Mouse (Mus musculus) gastrocnemius, postnatal 4 days (tissue): Measurements from ENCODE around the gene Cdk17. TPM values are rescaled to one million over a fixed set of nuclear protein-coding genes. Genes with fewer than 3 reads are reported as not detected.
"Not testable (repeated sequence)": the region's sequence is repeated elsewhere in the genome, so short reads cannot be mapped to it uniquely, and the experiment has no call there.

ENCODE experiments used
- DNase-seq, 2 experiments: peaks; one replicate each; pipeline ENCODE4 v3.0.0; 2021 to 2022; ENCODE audit warnings: low spot score in 2 of 2, mixed read lengths in 2 of 2
- total RNA-seq, 2 experiments: library from RNA; stranded (reverse); gene quantifications; 2 replicates each; pipeline ENCODE4 v1.2.3; 2021

Cdk17 gene
- total RNA-seq, 2 experiments from 2014 or later, result 29.5 to 30.3 TPM

GRCm38 (mm10) chr10:93142600-93143284 is 17.9 kb upstream of the Cdk17 start:
- DNase-seq, result no peak

GRCm38 (mm10) chr10:93143285-93143985 is 17.2 kb upstream of the Cdk17 start:
- DNase-seq, result no peak

GRCm38 (mm10) chr10:93143986-93144314 is 16.7 kb upstream of the Cdk17 start:
- no peak for DNase-seq

GRCm38 (mm10) chr10:93144579-93144978 is 16.1 kb upstream of the Cdk17 start:
- DNase-seq, result no peak

- DNase-seq, result no peak
Observed at GRCm38 (mm10) chr10:93145088-93145487, 15.6 kb upstream of the Cdk17 start.

- no peak for DNase-seq
Observed at GRCm38 (mm10) chr10:93146601-93147000, 14.1 kb upstream of the Cdk17 start.

- DNase-seq, result no peak
Observed at GRCm38 (mm10) chr10:93147691-93148090, 13.0 kb upstream of the Cdk17 start.

- DNase-seq, result no peak
Observed at GRCm38 (mm10) chr10:93149597-93149996, 11.1 kb upstream of the Cdk17 start.

- no peak for DNase-seq
Observed at GRCm38 (mm10) chr10:93151775-93152174, 8.9 kb upstream of the Cdk17 start.

- no peak for DNase-seq
Observed at GRCm38 (mm10) chr10:93152698-93153097, 8.0 kb upstream of the Cdk17 start.

- DNase-seq, result not testable (repeated sequence)
Observed at GRCm38 (mm10) chr10:93153404-93153803, 7.3 kb upstream of the Cdk17 start.

GRCm38 (mm10) chr10:93159651-93160496 is 801 bp upstream of the Cdk17 start:
- DNase-seq, result no peak

- peak; percentile 86 for DNase-seq
Observed at GRCm38 (mm10) chr10:93160497-93160806, 223 bp upstream of the Cdk17 start.

GRCm38 (mm10) chr10:93161511-93162275 is 1.0 kb downstream of the Cdk17 start:
- DNase-seq, result peak; percentile 49 to 60

GRCm38 (mm10) chr10:93162276-93162971 is 1.7 kb downstream of the Cdk17 start:
- no peak for DNase-seq

GRCm38 (mm10) chr10:93162972-93163660 is 2.4 kb downstream of the Cdk17 start:
- no peak for DNase-seq

GRCm38 (mm10) chr10:93163711-93164488 is 3.2 kb downstream of the Cdk17 start:
- no peak for DNase-seq

- no peak for DNase-seq
Observed at GRCm38 (mm10) chr10:93165416-93166381, 5.0 kb downstream of the Cdk17 start.
